Mouse (Mus musculus) heart, embryonic 14.5 days (tissue): ENCODE results near the gene Sufu. TPM values are rescaled to one million over a fixed set of nuclear protein-coding genes. Genes with fewer than 3 reads are reported as not detected.

ENCODE experiments used
- ATAC-seq: fragments of 200-750 bp; cut with Nextera tagmentation; 2 replicates; pipeline ENCODE4 v1.8.0; 2017; ENCODE audit warnings: low read depth, moderate TSS enrichment; ENCODE audit not compliant: insufficient number of reproducible peaks, insufficient read depth, low FRiP score
- H3K27ac ChIP-seq, 2 experiments: fragments of 200-500 bp in 1 of 2; fragments of 300-500 bp in 1 of 2; sonication (generic) in 1 of 2; replicated peaks in 1 of 2; 2 replicates each; pipeline ENCODE4 v1.5.1; 2012 to 2014; ENCODE audit warnings: low read depth in 2 of 2, low read length in 2 of 2, control low read depth in 1 of 2, mild to moderate bottlenecking in 1 of 2, mixed read lengths in 1 of 2; ENCODE audit not compliant: control insufficient read depth in 1 of 2, insufficient read depth in 1 of 2
- H3K27me3 ChIP-seq: fragments of 300-500 bp; sonication (generic); 2 replicates; pipeline ENCODE4 v1.6.1; 2014; ENCODE audit warnings: mild to moderate bottlenecking, low read length, control low read depth; ENCODE audit not compliant: control insufficient read depth, insufficient read depth
- H3K36me3 ChIP-seq: fragments of 300-500 bp; sonication (generic); 2 replicates; pipeline ENCODE4 v1.6.1; 2014; ENCODE audit warnings: mild to moderate bottlenecking, control low read depth, low read length, mixed read lengths; ENCODE audit not compliant: control insufficient read depth, insufficient read depth
- H3K4me1 ChIP-seq, 2 experiments: fragments of 200-500 bp in 1 of 2; fragments of 300-500 bp in 1 of 2; sonication (generic) in 1 of 2; 2 replicates each; pipeline ENCODE4 v1.6.1; 2012 to 2014; ENCODE audit warnings: low read length in 2 of 2, control low read depth in 1 of 2, mixed read lengths in 1 of 2; ENCODE audit not compliant: control insufficient read depth in 2 of 2, insufficient read depth in 2 of 2
- H3K4me2 ChIP-seq: fragments of 300-500 bp; sonication (generic); 2 replicates; pipeline ENCODE4 v1.6.1; 2014; ENCODE audit warnings: mild to moderate bottlenecking, low read length
- H3K4me3 ChIP-seq, 2 experiments: fragments of 200-500 bp in 1 of 2; fragments of 300-500 bp in 1 of 2; sonication (generic) in 1 of 2; 2 replicates each; pipeline ENCODE4 v1.5.1; 2012 to 2014; ENCODE audit warnings: low read length in 2 of 2, mild to moderate bottlenecking in 2 of 2, control low read depth in 1 of 2, low read depth in 1 of 2, moderate library complexity in 1 of 2; ENCODE audit not compliant: control insufficient read depth in 1 of 2, insufficient read depth in 1 of 2
- H3K9ac ChIP-seq: fragments of 300-500 bp; sonication (generic); 2 replicates; pipeline ENCODE4 v1.6.1; 2014; ENCODE audit warnings: mild to moderate bottlenecking, low read length
- H3K9me3 ChIP-seq: fragments of 300-500 bp; sonication (generic); 2 replicates; pipeline ENCODE4 v1.6.1; 2016; ENCODE audit warnings: low read length, control low read depth; ENCODE audit not compliant: control insufficient read depth
- WGBS: fragments of 180-500 bp; shearing (Covaris S2); extraction: QIAGEN DNeasy Blood & Tissue Kit; methylation state at CpG from one replicate; pipeline ENCODE4 v1.1.7; 2014; 5-methylcytosine and 5-hydroxymethylcytosine counted together
- polyA plus RNA-seq: library from polyadenylated mRNA; unstranded; fragments of >200 nt; fragmentation: Nextera tagmentation; extraction: Ambion mirVana; gene quantifications from 2 replicates; pipeline ENCODE4 v1.2.1, GENCODE M21; 2014

Sufu gene
- polyA plus RNA-seq, 1 experiment from 2014 or later = 18.8 TPM

- Histone ChIP-seq H3K4me2 (no peak overlapping the region), H3K4me3 (no peak overlapping the region), H3K9ac (0 out of 2 replicates have a peak overlapping the region, but pooled peaks have one; percentile 0), H3K4me1 (peaks cover 47 to 74% of the 10 kb centered on the region in 2 experiments), H3K36me3 (peaks cover 89% of the 10 kb centered on the region), H3K27ac (0 out of 4 replicates have a peak overlapping the region, but pooled peaks of 1 of the 2 experiments have one; percentile 7), H3K27me3 (no peaks in the 10 kb centered on the region), H3K9me3 (no peaks in the 10 kb centered on the region)
- WGBS = 66% methylated on average over 3 of the region's 3 CpGs
- no peak for ATAC-seq
These were observed 112.5 kb downstream of the Sufu start for GRCm38 (mm10) chr19:46509202-46509601.

- Histone ChIP-seq H3K4me2 (no peak overlapping the region), H3K27me3 (no peaks in the 10 kb centered on the region), H3K9me3 (no peaks in the 10 kb centered on the region), H3K4me1 (peaks cover 47 to 70% of the 10 kb centered on the region in 2 experiments), H3K9ac (peak overlapping the region; percentile 0; the same call in 1 of the 2 replicates), H3K27ac (peak overlapping the region in 1 of 2 experiments; percentile 62; a peak in 1 of 4 replicates), H3K36me3 (peaks cover 93% of the 10 kb centered on the region), H3K4me3 (no peak overlapping the region)
- ATAC-seq = no peak
- 77% methylated on average over 4 of the region's 4 CpGs for WGBS
These were observed 113.0 kb downstream of the Sufu start for GRCm38 (mm10) chr19:46509736-46510135.

- H3K9ac ChIP-seq = peak overlapping the region; percentile 0; the same call in 1 of the 2 replicates
- H3K27me3 ChIP-seq = no peaks in the 10 kb centered on the region
- H3K4me1 ChIP-seq = peaks cover 40 to 63% of the 10 kb centered on the region in 2 experiments
- WGBS = 44% methylated on average over 5 of the region's 5 CpGs
- H3K4me2 ChIP-seq = no peak overlapping the region
- H3K36me3 ChIP-seq = peaks cover 93% of the 10 kb centered on the region
- H3K9me3 ChIP-seq = no peaks in the 10 kb centered on the region
- H3K27ac ChIP-seq = peak overlapping the region in 1 of 2 experiments; percentile 62; a peak in 2 of 4 replicates
- no peak for ATAC-seq
- no peak overlapping the region for H3K4me3 ChIP-seq
These were observed 113.7 kb downstream of the Sufu start for GRCm38 (mm10) chr19:46510401-46510800.

- Histone ChIP-seq H3K9me3 (no peaks in the 10 kb centered on the region), H3K4me1 (peaks cover 36 to 59% of the 10 kb centered on the region in 2 experiments), H3K9ac (no peak overlapping the region), H3K4me2 (no peak overlapping the region), H3K27ac (peak overlapping the region; percentile 44 to 62), H3K4me3 (no peak overlapping the region), H3K27me3 (no peaks in the 10 kb centered on the region), H3K36me3 (peaks cover 93% of the 10 kb centered on the region)
- WGBS = 64% methylated on average over 3 of the region's 3 CpGs
- no peak for ATAC-seq
These were observed 114.1 kb downstream of the Sufu start for GRCm38 (mm10) chr19:46510824-46511223.

GRCm38 (mm10) chr19:46511263-46511662 lies 114.6 kb downstream of the Sufu start:
- Histone ChIP-seq H3K27me3 (no peaks in the 10 kb centered on the region), H3K4me3 (no peak overlapping the region), H3K4me1 (peaks cover 33 to 54% of the 10 kb centered on the region in 2 experiments), H3K36me3 (peaks cover 93% of the 10 kb centered on the region), H3K4me2 (no peak overlapping the region), H3K27ac (peak overlapping the region; percentile 44 to 62), H3K9me3 (no peaks in the 10 kb centered on the region), H3K9ac (no peak overlapping the region)
- ATAC-seq = 0 out of 2 replicates have a peak, but pooled peaks have one; percentile 15
- 68% methylated on average over 10 of the region's 10 CpGs for WGBS

GRCm38 (mm10) chr19:46514387-46514786 lies 117.7 kb downstream of the Sufu start:
- peaks cover 74% of the 10 kb centered on the region for H3K36me3 ChIP-seq
- H3K27ac ChIP-seq = no peak overlapping the region

GRCm38 (mm10) chr19:46515287-46515821 lies 118.7 kb downstream of the Sufu start:
- peaks cover 15 to 32% of the 10 kb centered on the region in 2 experiments for H3K4me1 ChIP-seq

More at GRCm38 (mm10) chr19:46514387-46514786, 117.7 kb downstream of the Sufu start:
- Histone ChIP-seq H3K27me3 (no peaks in the 10 kb centered on the region), H3K9me3 (no peaks in the 10 kb centered on the region), H3K4me1 (peaks cover 19 to 41% of the 10 kb centered on the region in 2 experiments), H3K4me2 (no peak overlapping the region), H3K9ac (no peak overlapping the region), H3K4me3 (no peak overlapping the region)
- 79% methylated on average over 12 of the region's 12 CpGs for WGBS
- ATAC-seq = no peak

More at GRCm38 (mm10) chr19:46515287-46515821, 118.7 kb downstream of the Sufu start:
- no peak for ATAC-seq
- Histone ChIP-seq H3K4me3 (no peak overlapping the region), H3K27ac (no peak overlapping the region), H3K9ac (no peak overlapping the region), H3K4me2 (no peak overlapping the region), H3K36me3 (peaks cover 66% of the 10 kb centered on the region), H3K27me3 (no peaks in the 10 kb centered on the region), H3K9me3 (no peaks in the 10 kb centered on the region)
- 83% methylated on average over 24 of the region's 24 CpGs for WGBS
